Mouse (Mus musculus) central nervous system, embryonic 11.5 days (tissue): ENCODE results near the gene 4930438A08Rik. TPM values are rescaled to one million over a fixed set of nuclear protein-coding genes. Genes with fewer than 3 reads are reported as not detected.

Experiments
- polyA plus RNA-seq: library from polyadenylated mRNA; depleted of rRNA; stranded (reverse); fragments of >200 nt; gene quantifications from 2 replicates; pipeline ENCODE4 v1.2.3, GENCODE M21; 2012; rRNA removed

4930438A08Rik gene
- 0.05 and 0.08 TPM in 2 replicates for polyA plus RNA-seq

GRCm38 (mm10) chr11:58274572-58274971 is at the start of gene 4930438A08Rik:
4930438A08Rik (plus strand) TSS chr11:58274799.

GRCm38 (mm10) chr11:58306860-58307308 is 32.3 kb downstream of the 4930438A08Rik start, which contains the start of gene Zfp692:
Zfp692 (plus strand) TSS chr11:58307069.

GRCm38 (mm10) chr11:58330276-58331148 is 55.9 kb downstream of the 4930438A08Rik start, which contains the start of the genes Zfp672 and Sh3bp5l:
Zfp672 (minus strand) TSS chr11:58330339.
Sh3bp5l (plus strand) TSS chr11:58330724.

Other genes with a start within 250 kb of the 4930438A08Rik start
- not detected in 2 replicates for gene Gm12248, start 181.7 kb upstream of the 4930438A08Rik start, polyA plus RNA-seq
- gene Cnot8, start 170.6 kb upstream of the 4930438A08Rik start, polyA plus RNA-seq: 72.0 and 91.1 TPM in 2 replicates
- 13.0 and 16.6 TPM in 2 replicates for gene Gemin5, start 106.3 kb upstream of the 4930438A08Rik start, polyA plus RNA-seq
- gene Mrpl22, start 103.1 kb upstream of the 4930438A08Rik start, polyA plus RNA-seq: 82.0 and 93.1 TPM in 2 replicates
- gene Igtp, start 75.2 kb upstream of the 4930438A08Rik start, polyA plus RNA-seq: 1.5 and 1.8 TPM in 2 replicates
- 0.58 and 0.97 TPM in 2 replicates for gene Irgm2, start 75.2 kb upstream of the 4930438A08Rik start, polyA plus RNA-seq
- gene Zfp692, start 32.3 kb downstream of the 4930438A08Rik start, polyA plus RNA-seq: 42.7 and 55.9 TPM in 2 replicates
- 19.6 and 29.3 TPM in 2 replicates for gene Zfp672, start 55.5 kb downstream of the 4930438A08Rik start, polyA plus RNA-seq
- gene Sh3bp5l, start 55.9 kb downstream of the 4930438A08Rik start, polyA plus RNA-seq: 28.8 and 39.1 TPM in 2 replicates
- 0.06 and 0.30 TPM in 2 replicates for gene Lypd8, start 104.2 kb downstream of the 4930438A08Rik start, polyA plus RNA-seq
- 0.08 and 0.14 TPM in 2 replicates for gene 1810065E05Rik, start 146.3 kb downstream of the 4930438A08Rik start, polyA plus RNA-seq
- gene Gm12253, start 157.8 kb downstream of the 4930438A08Rik start, polyA plus RNA-seq: not detected in 2 replicates
- not detected in 2 replicates for gene Lypd9, start 178.1 kb downstream of the 4930438A08Rik start, polyA plus RNA-seq
- gene Olfr30, start 187.5 kb downstream of the 4930438A08Rik start, polyA plus RNA-seq: not detected in 2 replicates
- gene Olfr332, start 217.8 kb downstream of the 4930438A08Rik start, polyA plus RNA-seq: not detected in 2 replicates
- gene Olfr331, start 227.8 kb downstream of the 4930438A08Rik start, polyA plus RNA-seq: not detected in 2 replicates